Mouse (Mus musculus) lung, postnatal 25 days (tissue): ENCODE data around the gene Ttc34.

Source experiments
- DNase-seq: peaks from one replicate; pipeline ENCODE4 v3.0.0; 2022; ENCODE audit warnings: low spot score

Gene Ttc34

DNA sequence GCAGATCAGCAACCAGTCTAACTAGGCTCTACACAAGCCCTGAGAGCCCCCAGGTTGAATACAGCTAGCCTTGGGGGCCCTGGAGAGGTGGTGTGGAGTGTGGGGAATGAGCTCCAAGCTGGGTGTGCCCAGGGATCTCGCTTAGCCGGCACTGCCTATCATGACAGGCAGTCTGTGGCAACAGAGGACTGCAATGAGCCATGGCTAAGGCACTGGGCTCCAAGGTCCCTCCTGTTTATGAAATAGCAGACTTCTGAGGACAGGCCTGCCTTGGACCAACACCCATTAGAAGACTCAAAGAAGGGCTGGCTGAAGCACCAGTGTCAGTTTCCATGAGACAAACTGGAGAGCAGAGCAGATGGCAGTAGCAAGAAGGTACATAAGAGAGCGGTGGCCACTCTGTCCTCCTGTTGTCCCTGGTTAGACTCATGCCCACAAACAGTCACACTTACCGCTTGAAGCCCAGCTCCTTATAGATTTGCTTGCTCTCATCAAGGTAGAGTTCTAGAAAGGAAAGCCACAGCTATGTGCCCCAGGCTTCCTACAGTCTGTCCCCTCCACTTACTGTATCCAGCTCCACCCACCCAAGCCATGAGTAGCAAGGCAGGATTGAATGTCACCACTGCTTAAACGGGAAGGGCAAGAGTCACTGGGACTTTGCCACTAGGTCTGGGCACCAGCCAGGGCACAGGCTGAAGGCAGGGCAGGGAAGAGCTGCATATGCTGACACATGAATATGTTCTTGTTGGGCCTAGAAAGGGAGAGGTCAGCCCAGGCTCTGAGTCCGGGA, 60.6 kb downstream of the Ttc34 start:
- DNase-seq = no peak

DNA sequence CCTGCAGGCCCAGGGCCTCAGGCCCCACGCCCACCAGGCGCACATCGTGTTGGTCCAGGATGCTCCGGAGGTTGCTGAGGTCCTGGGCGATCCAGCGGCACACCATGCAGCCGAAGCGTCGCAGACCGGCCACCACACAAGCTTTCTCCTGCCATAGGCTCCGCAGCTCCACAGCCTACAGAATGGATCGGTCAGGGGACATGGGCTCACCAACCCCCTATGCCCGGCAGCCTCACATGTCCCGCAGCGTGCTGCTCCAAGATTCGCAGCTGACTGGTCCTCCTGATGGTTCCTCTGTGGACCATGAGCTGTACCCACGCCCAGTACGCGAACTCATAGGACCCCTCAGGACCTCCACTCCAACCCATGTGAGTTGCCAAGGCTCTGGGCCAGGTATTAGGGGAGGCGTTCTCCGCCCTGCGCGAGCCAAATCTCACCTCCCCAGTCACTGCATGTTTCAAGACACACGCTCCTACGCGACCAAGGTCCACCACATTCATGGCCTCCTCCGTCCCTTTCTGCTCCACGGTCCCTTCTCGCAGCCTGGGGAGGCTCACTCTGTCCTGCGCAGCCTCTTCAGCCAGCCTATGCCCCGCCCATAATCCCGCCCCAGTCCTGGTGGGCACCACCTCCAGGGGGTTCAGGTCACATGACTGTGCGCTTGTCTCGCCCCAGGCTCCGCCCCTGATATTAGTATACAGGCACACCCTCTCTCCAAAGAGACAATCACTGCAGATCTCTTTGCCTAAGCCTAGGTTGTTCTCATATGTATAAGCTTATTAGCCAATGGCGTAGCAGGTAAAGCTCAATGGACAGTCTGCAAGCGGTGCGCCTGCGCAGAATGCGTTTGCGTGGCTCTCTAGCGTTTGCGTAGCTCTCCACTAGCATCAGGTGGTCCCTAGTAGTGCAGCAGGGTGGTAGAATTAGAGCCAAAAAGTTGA, 61.5 kb downstream of the Ttc34 start, which contains the start of gene Fam213b:
TSS of gene Fam213b (minus strand) at position 630 of the 941 bp plus-strand sequence.
- peak; percentile 87 for DNase-seq

DNA sequence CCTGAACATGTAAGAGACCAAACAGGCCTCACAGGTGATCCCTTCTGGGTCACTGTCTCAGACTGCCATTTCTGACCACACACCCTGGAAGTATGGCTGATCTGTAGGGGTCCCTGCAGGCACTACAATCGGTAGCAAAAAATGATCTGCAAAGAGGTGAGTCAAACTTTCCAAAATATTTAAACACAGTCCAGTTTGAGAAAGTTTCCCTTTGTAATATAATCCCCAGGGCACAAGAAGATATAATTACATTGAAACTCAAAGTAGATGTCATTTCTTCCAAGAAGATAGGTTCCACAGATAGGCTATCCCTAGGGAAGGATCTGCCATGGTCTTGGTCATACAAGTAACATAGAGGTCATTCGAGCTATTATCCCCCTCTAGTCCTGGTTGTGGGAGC, 65.1 kb downstream of the Ttc34 start:
- no peak for DNase-seq

DNA sequence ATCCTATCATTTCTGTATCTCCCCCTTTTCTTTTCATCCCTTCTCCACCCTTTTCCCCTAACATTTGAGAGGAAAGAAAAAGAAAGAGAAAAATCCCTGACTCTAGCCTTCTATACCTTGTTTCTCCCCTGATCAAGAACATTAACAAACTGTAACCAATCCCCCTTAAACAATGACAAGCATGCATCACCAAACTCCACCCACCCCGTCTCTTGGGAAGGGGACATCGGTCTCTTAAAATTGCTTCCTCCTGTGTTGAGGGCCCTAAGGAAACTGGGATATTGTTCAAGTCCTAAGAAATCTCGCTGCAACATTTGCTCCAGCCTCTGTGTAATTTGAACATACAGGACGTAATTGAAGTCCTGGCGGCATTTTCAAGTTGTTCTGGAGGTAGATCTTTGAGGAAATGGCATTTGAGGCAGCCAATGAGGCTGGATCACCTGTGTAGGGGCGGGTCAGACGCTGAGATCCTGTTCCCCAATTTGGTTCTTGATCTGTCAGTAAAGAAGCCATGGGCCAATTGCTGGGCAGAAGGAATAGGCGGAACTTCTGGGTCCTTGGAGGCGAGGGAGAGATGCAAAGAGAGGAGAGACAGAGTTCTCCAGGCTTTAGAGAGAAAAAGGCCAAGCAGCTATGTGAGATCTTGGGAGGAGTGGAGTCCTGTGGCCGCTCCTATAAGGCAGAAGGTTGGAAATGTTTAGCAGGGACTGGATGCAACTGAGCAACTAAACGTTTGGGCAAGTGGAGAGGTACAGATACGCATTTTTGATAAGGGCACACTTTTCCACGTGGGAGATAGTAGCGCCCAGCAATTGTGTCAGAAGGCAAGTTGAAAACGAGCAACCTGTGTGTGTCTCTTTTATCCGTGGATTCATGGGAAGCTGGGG, 67.2 kb downstream of the Ttc34 start:
- peak; percentile 92 for DNase-seq

DNA sequence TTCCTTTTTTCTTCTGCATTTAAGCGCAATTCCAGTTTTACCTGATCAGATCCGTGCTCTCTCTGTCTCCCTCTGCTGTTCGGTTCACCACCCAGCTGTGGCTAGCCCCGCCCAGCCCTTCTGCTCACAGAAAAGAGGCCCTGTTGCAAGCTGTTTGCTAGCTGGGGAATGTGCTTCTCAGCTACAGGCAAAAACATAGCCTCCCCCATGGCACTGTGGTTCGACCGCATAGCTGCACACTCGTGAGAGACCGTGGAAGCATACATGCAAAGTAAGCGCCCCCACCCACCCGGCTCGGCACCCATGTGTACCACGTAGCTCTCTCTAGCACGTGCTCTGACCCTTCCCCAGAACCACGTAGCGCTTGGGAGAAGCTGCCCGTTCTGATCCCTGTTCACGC, 70.6 kb downstream of the Ttc34 start:
- DNase-seq = peak; percentile 79

DNA sequence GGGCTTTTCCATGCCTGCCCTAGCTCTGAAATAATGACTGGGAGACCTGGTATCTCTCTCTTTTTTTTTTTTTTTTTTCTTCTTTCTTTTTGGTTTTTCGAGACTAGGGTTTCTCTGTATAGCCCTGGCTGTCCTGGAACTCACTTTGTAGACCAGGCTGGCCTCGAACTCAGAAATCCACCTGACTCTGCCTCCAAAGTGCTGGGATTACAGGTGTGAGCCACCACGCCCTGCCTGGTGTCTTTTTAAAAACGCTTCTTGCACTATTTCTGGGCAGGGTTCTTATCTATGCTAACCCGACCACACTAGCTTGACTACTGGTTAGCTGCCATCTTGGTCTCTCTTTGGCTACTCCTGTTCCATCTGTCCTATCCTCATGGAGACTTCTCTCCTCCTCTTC, 71.2 kb downstream of the Ttc34 start:
- DNase-seq = no peak

DNA sequence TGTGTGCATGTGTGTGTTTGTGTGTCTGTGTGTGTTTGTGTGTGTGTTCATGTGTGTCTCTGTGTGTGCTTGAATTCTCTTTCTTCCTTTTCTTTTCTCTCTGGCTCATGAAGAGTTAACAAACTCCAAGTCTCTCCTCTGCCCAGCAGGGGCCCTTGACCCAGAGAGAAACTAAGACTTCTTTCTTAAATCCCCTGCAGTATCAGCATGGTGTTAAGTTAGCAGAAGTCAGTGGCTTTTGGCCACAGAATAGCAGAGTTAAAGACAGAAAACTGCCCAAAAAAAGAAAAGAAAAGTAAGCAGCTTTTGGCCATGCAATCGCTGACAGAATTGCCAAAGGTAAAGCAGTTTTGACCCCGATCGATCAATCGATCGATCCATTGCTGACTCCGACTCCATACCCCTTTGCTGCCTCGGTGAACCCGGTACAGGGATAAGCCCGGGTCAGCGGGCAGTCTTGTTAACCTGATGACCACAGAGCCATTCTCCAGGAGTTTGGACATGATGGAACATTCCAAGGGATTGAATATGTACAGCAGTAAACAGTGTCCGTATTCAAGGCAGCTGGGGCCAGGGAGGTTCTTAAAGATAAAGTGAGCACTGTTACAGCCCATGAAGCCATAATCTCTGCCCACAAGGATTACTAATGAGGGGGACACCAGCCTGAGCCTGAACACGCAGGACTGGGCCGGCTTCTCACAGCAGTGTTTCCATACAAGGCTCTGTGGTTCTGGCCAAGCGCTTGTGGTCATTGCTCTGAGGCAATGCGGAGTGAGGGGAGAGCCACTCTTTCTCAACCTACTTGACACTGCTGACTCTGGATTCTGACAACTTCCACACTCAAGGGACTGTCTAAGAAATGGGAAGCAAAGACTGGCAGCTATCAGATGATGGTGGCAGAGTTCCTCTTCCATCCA, 73.6 kb downstream of the Ttc34 start:
- peak; percentile 41 for DNase-seq

DNA sequence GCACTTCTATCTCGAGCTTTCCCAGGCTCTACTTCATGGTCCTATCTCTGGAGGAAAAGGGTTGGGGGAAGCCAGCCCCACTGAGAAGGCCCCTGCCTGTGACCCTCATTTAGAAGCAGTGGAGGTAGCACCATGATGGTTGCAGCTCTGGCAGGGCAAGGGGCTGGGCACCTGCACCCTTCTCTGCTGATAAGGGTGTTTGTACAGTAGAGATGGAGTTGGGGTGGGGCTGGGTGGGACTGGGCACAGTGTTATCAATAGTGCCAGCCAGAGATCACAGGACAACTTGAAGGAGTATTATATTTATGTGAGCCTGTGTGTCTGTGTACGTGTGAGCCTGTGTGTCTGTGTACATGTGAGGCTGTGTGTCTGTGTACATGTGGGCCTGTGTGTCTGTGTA, 74.4 kb downstream of the Ttc34 start:
- no peak for DNase-seq

DNA sequence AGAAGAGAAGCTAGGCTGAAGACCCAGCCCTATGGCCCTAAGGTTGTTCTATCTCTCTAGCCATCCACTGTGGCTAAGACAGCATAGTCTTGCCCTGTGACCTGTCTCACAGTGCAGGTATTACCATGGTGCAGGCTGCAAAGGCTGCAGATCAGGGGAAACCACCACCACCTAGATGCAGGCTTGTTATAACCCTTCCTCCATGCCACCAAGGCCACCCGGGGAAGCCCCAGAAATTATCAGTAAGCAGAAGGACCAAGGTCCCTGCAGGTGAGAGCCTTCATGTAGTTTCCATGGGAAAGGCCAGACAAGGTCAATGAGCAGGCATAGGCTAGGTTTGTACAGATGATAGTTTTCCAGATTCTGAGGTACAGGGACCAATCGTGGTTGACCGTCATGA, 76.6 kb downstream of the Ttc34 start:
- DNase-seq = no peak

DNA sequence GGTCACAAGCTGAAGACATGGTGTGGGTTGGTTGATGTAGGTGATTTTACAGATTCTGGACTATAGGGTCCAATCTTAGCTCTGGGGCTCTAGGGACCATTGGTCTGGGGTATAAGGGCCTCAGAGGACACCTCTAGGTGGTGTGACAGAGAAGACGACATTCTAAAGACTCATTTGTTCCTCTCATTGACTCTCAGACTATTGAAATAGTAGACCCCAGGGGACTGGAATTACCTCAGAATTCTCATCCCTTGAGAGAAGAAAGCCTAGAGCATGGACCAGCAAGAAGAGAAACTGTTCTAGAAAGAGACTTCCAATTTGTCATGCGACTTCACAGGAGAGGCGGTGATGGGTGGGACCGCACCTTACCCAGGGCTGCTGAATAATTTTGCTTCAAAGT, 77.0 kb downstream of the Ttc34 start:
- DNase-seq = no peak

DNA sequence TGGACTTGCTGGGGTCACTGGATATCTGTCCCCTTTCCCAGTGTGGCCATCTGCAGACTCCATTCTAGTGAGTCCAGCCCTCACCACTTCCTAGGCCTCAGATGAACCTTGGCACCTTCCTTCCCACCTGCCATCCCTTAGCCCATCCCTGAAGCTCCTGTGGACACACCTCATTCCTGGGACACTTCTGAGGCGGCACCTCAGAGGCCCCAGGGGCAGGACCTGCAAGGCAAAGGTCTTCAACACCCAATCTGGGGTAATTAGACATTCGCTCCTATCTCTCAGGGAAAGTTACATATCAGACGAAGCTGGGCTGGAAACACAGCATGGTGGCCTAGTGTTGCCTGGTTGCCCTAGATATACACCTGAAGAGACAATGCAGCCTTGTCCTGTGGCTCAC, 77.4 kb downstream of the Ttc34 start:
- no peak for DNase-seq

DNA sequence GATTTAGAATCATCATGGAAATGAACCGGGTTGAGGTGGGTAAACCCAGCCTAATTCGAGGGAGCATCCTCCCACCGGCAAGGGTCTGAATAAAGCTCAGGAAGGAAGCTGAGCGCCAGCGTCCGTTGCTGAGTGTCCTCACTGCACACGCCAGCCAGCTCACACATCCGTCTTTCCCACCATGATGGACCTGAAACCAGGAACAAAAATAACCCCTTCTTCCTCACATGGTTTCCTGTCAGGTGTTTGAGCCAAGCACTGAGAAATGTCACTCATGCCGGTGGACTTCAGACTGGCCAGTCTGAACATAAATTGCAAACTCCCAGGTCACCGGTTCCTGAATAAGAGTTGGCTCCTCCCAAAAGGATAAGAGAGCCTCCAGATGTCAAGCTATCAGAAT, 78.0 kb downstream of the Ttc34 start:
- DNase-seq = no peak

DNA sequence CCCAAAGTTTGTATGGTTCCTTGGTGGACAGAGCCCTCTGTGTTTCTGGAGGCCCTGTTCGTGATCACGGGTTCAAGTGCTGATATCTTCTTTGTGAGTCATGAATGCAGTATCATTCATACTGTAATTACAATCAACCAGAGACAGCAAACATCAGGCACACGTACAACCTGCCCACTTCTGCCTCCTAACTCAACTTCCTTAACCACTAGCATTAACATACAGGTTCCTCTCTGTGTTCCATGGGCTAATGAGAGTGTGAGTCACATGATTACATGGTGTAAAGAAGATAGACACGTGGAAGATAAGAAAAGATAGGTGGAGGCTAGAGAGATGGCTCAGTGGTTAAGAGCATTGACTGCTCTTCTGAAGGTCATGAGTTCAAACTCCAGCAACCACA, 79.4 kb downstream of the Ttc34 start:
- DNase-seq = no peak
